Mouse (Mus musculus): ENCODE data around the gene Zfp423. TPM values are rescaled to one million over a fixed set of nuclear protein-coding genes. Genes with fewer than 3 reads are reported as not detected.

Gene Zfp423
- not detected in 2 replicates for polyA plus RNA-seq (2012)

DNA sequence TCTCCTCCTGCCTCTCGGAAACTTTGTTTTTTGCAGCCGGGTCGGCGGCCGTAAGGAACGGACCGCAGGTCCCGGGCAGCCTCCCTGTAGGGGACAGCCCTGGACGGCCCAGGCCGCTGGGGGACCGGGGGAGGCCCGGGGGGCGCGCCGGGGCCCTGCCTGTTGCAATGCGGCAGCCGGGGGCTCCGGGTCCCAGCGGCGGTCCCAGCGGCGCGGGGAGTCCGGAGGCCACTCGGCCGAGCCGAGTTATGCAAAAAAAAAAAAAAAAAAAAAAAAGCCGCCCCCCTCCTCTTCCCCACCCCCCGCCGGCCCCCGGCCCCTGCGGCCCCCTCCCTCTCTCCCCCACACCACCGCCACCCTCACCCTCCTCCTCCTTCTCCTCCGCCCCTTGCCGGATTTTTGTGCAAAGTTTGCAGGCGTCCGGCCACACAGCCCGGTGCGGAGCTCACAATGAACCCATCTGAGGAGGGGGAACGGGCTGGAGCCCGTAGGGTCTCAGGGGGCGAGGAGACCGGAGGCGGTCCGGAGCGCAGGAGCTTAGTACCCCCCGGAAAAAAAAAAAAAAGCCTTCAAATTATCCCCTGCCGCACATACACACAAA, at the start of gene Zfp423:
Zfp423 (minus strand) TSS at position 276 of the 601 bp plus-strand sequence.
- no peak for TF ChIP-seq GATA1 (IDR thresholded peaks at IDR 0.05; ENCODE audit: low read length)

DNA sequence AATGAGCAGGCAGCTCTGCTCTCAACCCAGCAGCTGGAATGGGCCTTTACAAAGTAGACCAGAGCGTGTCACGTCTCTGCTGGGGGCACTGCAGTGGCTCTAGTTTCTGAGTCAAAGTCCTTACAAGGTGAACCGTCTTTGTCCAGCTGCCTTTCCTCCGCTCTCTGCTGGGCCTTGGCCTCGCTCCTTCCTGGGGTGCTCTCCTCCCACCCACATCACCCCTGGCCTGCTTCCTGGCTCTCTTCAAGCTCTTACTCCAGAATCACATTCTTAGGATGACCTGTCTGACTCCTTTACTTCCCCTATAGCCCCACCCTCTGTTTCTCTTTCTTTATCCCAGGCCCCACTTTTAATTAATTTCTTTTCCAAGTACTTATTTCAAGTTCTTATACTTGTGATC, 47.4 kb upstream of the Zfp423 start:
- no peak for TF ChIP-seq GATA1 (IDR thresholded peaks at IDR 0.05; ENCODE audit: low read length)

DNA sequence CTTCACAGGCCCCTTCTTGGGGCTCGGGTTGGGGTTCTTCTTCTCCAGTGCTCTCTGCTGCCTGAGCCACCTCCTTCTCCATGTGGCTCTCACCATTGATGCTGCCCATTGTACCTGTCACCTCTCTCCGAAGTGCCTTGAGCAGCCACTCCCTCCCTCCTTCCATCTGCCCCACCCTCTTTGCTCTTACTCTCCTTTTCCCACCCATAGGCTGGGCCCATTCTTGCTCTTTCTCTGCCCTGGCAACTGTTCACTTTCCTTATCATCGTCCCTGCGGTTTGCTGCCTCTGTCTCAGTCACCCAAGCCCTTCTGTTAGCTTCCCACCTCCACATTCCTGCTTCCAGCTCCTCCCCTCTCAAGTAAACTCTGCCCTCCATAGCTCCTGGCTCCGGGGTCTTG, 25.4 kb upstream of the Zfp423 start:
- no peak for TF ChIP-seq GATA1 (IDR thresholded peaks at IDR 0.05; ENCODE audit: low read length)

GRCm38 (mm10) chr8:87984032-87984431, 24.6 kb upstream of the Zfp423 start:
- TF ChIP-seq GATA1 (IDR thresholded peaks at IDR 0.05; ENCODE audit: low read length), result no peak

DNA sequence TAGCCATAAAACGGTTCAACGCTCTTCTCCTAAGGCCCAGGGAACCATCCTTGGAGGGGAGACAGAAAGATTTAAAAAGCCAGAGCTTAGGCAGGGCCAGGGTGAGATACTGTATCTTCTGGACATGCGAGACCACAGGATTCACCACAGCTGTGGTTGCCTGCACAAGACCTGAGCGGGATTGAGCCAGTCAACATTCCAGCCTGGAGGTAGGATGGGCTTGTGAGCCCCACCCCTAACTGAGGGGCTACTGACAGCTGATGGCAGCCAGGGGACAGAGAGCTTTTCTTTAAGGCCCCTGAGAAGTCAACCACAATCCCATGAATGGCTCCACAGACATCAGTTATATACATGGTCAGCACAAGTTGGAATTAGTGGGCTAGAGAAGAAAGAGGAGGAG, 23.5 kb upstream of the Zfp423 start:
- no peak for TF ChIP-seq GATA1 (IDR thresholded peaks at IDR 0.05; ENCODE audit: low read length)

DNA sequence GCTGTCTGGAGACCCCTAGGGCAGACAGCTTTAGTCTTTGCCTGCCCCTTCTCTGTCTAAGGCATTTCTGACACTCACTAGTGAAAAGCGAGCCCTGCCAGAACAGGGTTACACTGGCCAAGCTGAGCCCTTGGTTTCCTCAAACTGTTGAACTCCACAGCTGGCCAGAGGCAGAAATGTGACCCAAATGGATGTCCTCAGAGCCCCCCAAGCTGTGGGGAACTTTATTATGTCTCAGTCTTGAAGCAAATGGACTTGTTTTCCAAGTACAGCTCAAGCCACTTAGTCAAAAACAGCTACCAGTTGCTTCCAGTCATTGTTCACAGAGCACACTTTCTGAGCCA, 16.0 kb upstream of the Zfp423 start:
- TF ChIP-seq GATA1 (IDR thresholded peaks at IDR 0.05; ENCODE audit: low read length), result no peak

DNA sequence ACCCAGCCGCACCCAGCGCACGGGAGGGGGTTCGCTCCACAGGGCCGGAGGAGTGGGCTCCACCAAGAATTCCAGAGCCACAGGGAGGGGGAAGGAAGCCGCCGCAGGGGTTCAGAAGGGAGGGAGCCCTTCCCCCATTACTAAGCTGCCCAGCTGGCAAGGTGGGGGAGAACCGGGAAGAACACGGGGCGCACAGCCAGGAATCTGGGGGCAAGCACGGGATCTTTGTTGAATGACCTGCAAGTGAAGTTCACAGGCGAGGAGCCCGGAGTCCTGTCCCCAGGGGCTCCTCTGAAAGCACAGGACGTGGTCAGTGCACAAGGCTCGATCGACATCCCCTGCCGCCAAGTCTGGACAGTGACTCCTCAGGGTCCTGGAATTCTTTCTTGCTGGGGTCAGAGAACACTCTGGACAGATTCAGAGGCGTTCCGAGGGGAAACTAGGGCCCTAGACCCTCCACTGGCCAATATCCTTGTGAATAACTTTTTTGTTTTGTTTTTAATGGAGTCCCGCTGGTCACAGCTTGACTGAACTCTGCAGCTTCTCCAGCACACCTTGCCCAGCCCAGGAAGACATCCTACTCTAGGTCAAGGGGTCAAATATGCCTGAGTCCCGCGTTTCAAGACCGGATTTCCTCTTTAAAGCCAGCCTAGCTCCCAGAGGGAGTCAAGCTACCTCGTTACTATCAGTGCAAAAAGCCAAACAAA, 15.5 kb upstream of the Zfp423 start:
- TF ChIP-seq GATA1 (IDR thresholded peaks at IDR 0.05; ENCODE audit: low read length), result no peak

- TF ChIP-seq GATA1 (IDR thresholded peaks at IDR 0.05; ENCODE audit: low read length), result no peak
Measured at GRCm38 (mm10) chr8:87974122-87974758, 14.8 kb upstream of the Zfp423 start.

- no peak for TF ChIP-seq GATA1 (IDR thresholded peaks at IDR 0.05; ENCODE audit: low read length)
Measured at GRCm38 (mm10) chr8:87967866-87968620, 8.6 kb upstream of the Zfp423 start.

- no peak for TF ChIP-seq GATA1 (IDR thresholded peaks at IDR 0.05; ENCODE audit: low read length)
Measured at GRCm38 (mm10) chr8:87967057-87967820, 7.8 kb upstream of the Zfp423 start.

GRCm38 (mm10) chr8:87962514-87963225, 3.3 kb upstream of the Zfp423 start:
- no peak for TF ChIP-seq GATA1 (IDR thresholded peaks at IDR 0.05; ENCODE audit: low read length)

DNA sequence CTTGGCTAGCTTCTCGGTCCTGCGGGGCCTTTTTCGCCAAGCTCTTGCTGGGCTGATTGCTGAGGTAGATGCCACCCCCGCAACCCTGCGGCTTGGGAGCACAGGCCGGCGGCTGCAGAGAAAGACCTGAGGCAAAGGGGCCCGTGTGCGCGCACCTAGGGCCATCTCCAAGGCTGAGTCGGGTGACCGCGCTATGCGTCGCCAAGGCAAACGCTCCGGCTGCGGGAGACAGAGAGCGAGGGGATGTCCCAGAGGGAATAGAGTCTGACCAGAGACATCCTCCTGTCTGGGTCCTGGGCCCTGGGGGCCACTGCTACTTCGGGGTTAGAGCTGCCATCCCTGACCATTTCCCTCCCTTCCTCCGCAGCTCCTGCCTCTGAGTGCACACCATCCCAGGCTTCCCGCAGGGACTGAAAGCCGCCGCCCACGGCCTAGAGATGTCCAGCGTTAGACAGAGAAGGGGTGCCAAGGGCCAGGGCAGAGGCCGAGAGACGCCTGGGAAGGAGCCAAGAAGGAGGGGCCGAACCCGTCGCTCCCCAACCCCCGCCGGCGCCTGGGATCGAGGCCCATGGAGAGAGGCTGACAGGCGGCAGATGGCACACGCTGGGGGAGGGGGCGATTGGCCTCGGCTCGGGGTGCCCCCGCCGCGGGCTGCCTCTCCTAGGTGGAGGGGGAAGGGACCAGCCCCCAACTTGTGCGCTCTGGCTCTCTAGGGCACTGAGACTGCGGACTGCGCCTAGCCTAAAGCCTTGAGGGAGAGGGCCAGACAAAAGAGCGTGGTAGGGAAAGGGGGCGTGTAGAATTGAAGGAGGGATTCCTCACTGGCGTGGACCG, 2.5 kb upstream of the Zfp423 start:
- no peak for TF ChIP-seq GATA1 (IDR thresholded peaks at IDR 0.05; ENCODE audit: low read length)

GRCm38 (mm10) chr8:87961108-87961507, 1.7 kb upstream of the Zfp423 start:
- TF ChIP-seq GATA1 (IDR thresholded peaks at IDR 0.05; ENCODE audit: low read length), result no peak
